Mouse (Mus musculus) adipose tissue, adult 10 weeks (tissue): ENCODE results near the gene Pitpnb. TPM values are rescaled to one million over a fixed set of nuclear protein-coding genes. Genes with fewer than 3 reads are reported as not detected.

Experiments used
- polyA plus RNA-seq: library from polyadenylated mRNA; stranded (reverse); fragments of 350-450 nt; fragmentation: Illumina TruSeq; extraction: RNeasy Lipid Tissue Mini Kit (QIAGEN cat#74804); gene quantifications from one replicate; pipeline ENCODE4 v1.2.3, GENCODE M21; 2014; ENCODE audit warnings: low read depth, low replicate concordance

Pitpnb gene
- polyA plus RNA-seq = 66.9 TPM

DNA sequence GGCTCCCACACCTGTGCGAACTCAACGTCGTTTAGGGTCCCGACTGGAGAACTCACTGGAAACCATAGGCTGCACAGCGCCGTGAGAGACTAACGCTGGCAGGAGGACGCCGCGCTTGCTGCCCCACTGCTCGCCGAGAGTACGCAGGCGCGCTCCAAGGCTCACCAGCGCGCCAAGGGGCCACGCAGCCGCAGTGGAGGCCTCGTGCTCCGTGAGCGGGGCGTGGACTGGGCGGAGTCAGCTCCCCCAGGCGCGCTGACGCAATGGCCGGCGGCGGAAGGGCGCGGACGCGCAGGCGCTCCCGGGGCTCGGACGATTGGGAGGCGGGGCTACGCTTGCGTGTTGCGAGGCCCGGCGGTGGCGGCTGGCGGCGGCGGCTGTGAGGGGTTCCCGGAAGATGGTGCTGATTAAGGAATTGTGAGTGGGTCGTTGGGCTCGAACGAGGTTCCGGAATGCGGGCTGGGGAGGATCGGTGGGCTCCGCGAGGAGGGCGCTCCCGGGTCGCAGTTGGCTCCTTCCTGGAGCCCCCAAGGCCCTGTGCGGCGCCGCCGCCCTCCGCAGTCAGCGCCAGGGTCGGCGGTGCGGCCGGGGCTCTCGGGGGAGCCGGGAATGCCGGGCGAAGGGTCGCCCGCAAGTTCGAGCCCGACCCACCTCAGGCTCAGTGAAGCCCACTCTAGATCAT, at the start of gene Pitpnb:
Gene Pitpnb (plus strand): TSS at position 347 of the 682 bp plus-strand sequence.

DNA sequence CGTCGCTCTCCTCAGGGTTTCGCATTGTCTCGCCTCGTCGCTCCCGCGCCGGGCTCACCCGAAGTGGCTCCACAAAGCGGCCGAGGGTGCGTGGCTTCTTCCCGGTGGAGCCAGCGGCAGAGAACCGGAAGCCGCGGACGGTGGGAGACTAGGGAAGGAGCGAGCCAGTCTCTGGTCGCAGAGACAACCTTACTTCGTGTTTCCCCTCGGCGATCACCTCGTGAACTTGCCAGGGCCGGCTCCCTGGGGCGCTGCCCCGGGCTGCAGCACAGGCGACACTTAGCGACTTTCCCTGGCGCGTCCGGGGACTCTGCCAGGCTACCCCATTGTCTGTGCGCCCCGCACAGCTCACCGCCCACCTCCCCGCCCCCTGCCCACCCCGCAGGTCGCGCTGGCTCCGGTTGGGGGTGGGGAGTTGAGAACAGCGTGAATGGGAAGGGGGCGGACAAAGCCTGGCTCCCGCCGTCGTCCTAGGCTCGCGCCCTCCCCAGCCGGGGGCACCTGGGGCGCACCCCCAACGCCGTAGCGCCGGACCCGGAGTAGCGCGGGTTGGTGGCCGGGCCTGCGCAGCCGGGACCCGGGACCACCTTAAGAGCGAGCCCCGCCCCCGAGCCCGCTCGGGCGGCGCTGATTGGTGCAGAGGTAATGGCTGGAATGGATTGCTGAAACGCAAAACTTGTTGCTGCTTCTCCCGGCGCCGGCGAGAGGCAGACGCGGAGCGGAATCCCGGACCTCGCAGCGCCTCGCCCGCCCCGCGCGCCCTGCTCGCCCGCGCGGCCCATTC, 86.2 kb downstream of the Pitpnb start, which contains the start of gene Mn1:
Gene Mn1 (plus strand): TSS at position 772 of the 784 bp plus-strand sequence.

Other genes with a start within 250 kb of the Pitpnb start
- gene Mn1, start 86.6 kb downstream of the Pitpnb start, polyA plus RNA-seq = 2.8 TPM